Mouse (Mus musculus) myocyte (in vitro differentiated cells): Measurements from ENCODE around the gene Pex10. TPM values are rescaled to one million over a fixed set of nuclear protein-coding genes. Genes with fewer than 3 reads are reported as not detected.

Source experiments
- H3K27me3 ChIP-seq: one replicate; pipeline ENCODE4 v1.6.1; 2011; ENCODE audit not compliant: control insufficient read depth, insufficient read depth, insufficient read length
- H3K36me3 ChIP-seq: one replicate; pipeline ENCODE4 v1.6.1; 2011; ENCODE audit not compliant: control insufficient read depth, insufficient read depth
- H3K4me2 ChIP-seq: one replicate; pipeline ENCODE4 v1.6.1; 2011; ENCODE audit warnings: low read depth, control low read depth
- H3K4me3 ChIP-seq: one replicate; pipeline ENCODE4 v1.5.1; 2011; ENCODE audit warnings: mild to moderate bottlenecking, control low read depth, moderate library complexity
- H3K79me2 ChIP-seq: one replicate; pipeline ENCODE4 v1.6.1; 2011; ENCODE audit not compliant: control insufficient read depth, insufficient read depth
- H3ac ChIP-seq: one replicate; pipeline ENCODE4 v1.6.1; 2011; ENCODE audit not compliant: control insufficient read depth, insufficient read length
- CEBPB ChIP-seq: IDR thresholded peaks from 2 replicates; pipeline ENCODE4 v1.6.1; 2011; ENCODE audit warnings: mild to moderate bottlenecking, moderate library complexity; ENCODE audit not compliant: poor library complexity, insufficient read depth, severe bottlenecking
- E2F4 ChIP-seq: IDR thresholded peaks from one replicate; pipeline ENCODE4 v1.6.1; 2011; ENCODE audit warnings: mild to moderate bottlenecking, control low read depth, moderate library complexity; ENCODE audit not compliant: insufficient read depth
- MAX ChIP-seq: IDR thresholded peaks from one replicate; pipeline ENCODE4 v1.6.1; 2011; ENCODE audit warnings: low read depth, mild to moderate bottlenecking, control low read depth
- MYOD1 ChIP-seq, 3 experiments: IDR thresholded peaks; one replicate each; pipeline ENCODE4 v1.6.1; 2011; ENCODE audit warnings: control low read depth in 2 of 3, low read depth in 2 of 3, mild to moderate bottlenecking in 2 of 3, moderate library complexity in 1 of 3; ENCODE audit not compliant: insufficient read length in 2 of 3, control insufficient read depth in 1 of 3
- MYOG ChIP-seq, 3 experiments: IDR thresholded peaks; one replicate each; pipeline ENCODE4 v1.6.1; 2011; ENCODE audit warnings: control low read depth in 2 of 3, low read depth in 2 of 3, mild to moderate bottlenecking in 2 of 3; ENCODE audit not compliant: insufficient read length in 2 of 3, control insufficient read depth in 1 of 3, insufficient read depth in 1 of 3
- POLR2A ChIP-seq: IDR thresholded peaks from one replicate; pipeline ENCODE4 v1.6.1; 2011; ENCODE audit warnings: low read depth, mild to moderate bottlenecking, control low read depth, moderate library complexity; ENCODE audit not compliant: insufficient read length
- POLR2AphosphoS2 ChIP-seq: IDR thresholded peaks from one replicate; pipeline ENCODE4 v1.6.1; 2011; ENCODE audit warnings: low read depth, control low read depth; ENCODE audit not compliant: insufficient read length
- REST ChIP-seq: IDR thresholded peaks from one replicate; pipeline ENCODE4 v1.6.1; 2011; ENCODE audit warnings: mild to moderate bottlenecking, control low read depth, moderate library complexity; ENCODE audit not compliant: insufficient read depth, insufficient read length
- SRF ChIP-seq: IDR thresholded peaks from one replicate; pipeline ENCODE4 v1.6.1; 2011; ENCODE audit warnings: low read depth; ENCODE audit not compliant: control insufficient read depth, insufficient read length
- TCF12 ChIP-seq: IDR thresholded peaks from one replicate; pipeline ENCODE4 v1.6.1; 2011; ENCODE audit warnings: mild to moderate bottlenecking, control low read depth; ENCODE audit not compliant: poor library complexity, insufficient read depth, severe bottlenecking
- TCF3 ChIP-seq: IDR thresholded peaks from one replicate; pipeline ENCODE4 v1.6.1; 2011; ENCODE audit warnings: low read depth, control low read depth; ENCODE audit not compliant: insufficient read length
- USF1 ChIP-seq: IDR thresholded peaks from one replicate; pipeline ENCODE4 v1.6.1; 2011; ENCODE audit warnings: low read depth, mild to moderate bottlenecking, control low read depth, moderate library complexity
- polyA plus RNA-seq: library from polyadenylated mRNA; unstranded; fragments of >200 nt; fragmentation: generic; extraction: Trizol; gene quantifications from one replicate; pipeline ENCODE4 v1.2.1, GENCODE M21; 2012; ENCODE audit warnings: missing spikeins

Pex10 gene
- polyA plus RNA-seq, 1 experiment, result 12.4 TPM

GRCm38 (mm10) chr4:155050116-155050515, 16.7 kb upstream of the Pex10 start:
- no peaks in the 10 kb centered on the region for H3K79me2 ChIP-seq
- TF ChIP-seq MYOD1 (IDR thresholded peaks at IDR 0.05; ENCODE audit: control insufficient read depth in 1 of 3, insufficient read length in 2 of 3, low read depth in 2 of 3) (no peak), MYOG (IDR thresholded peaks at IDR 0.05; ENCODE audit: control insufficient read depth in 1 of 3, insufficient read depth in 1 of 3, insufficient read length in 2 of 3, low read depth in 2 of 3) (no peak), CEBPB (no peak), POLR2A (no peak), E2F4 (no peak), SRF (no peak), POLR2AphosphoS2 (no peak), REST (no peak), TCF3 (no peak), MAX (no peak), TCF12 (no peak), USF1 (no peak)
- H3K4me3 ChIP-seq, result no peak overlapping the region
- no peak overlapping the region for H3K4me2 ChIP-seq
- H3K36me3 ChIP-seq, result no peaks in the 10 kb centered on the region
- no peak overlapping the region for H3ac ChIP-seq
- peaks cover 61% of the 10 kb centered on the region for H3K27me3 ChIP-seq

- no peak within 1 kb of the TSS for H3K4me2 ChIP-seq
- no peaks in the 10 kb centered on the region for H3K36me3 ChIP-seq
- peaks cover 66% of the 10 kb centered on the region for H3K27me3 ChIP-seq
- no peak within 1 kb of the TSS for H3ac ChIP-seq
- no peaks in the 10 kb centered on the region for H3K79me2 ChIP-seq
- TF ChIP-seq TCF12 (no peak), SRF (no peak), USF1 (no peak), E2F4 (no peak), POLR2A (no peak), MYOD1 (IDR thresholded peaks at IDR 0.05; ENCODE audit: control insufficient read depth in 1 of 3, insufficient read length in 2 of 3, low read depth in 2 of 3) (no peak), MYOG (IDR thresholded peaks at IDR 0.05; ENCODE audit: control insufficient read depth in 1 of 3, insufficient read depth in 1 of 3, insufficient read length in 2 of 3, low read depth in 2 of 3) (no peak), CEBPB (no peak), MAX (no peak), TCF3 (no peak)
- H3K4me3 ChIP-seq, result no peak within 1 kb of the TSS
Observed at GRCm38 (mm10) chr4:155056724-155057123, 10.1 kb upstream of the Pex10 start, which contains the start of gene Plch2. TSS of gene Plch2 (minus strand) at chr4:155056784.

DNA sequence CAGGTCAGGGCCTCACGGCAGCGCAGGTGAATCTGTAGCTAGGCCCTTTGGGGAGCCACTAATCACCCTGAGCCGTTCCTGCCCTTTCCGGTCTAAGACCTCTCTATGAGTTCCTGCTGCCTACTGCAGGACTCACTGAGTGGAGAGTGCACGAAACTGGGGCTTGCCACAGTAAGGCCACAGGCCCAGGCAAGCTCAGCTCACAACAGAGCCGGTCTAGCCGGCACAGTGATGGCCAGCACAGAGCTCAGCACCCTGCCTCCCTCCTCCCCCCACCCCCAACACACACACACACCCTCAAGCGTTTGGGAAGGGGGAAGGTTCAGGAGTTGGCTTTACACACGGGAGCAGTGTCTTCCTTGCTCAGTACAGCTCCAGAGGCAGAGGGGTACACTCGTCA, 8.5 kb upstream of the Pex10 start:
- Histone ChIP-seq H3K4me3 (no peak overlapping the region), H3K27me3 (peaks cover 79% of the 10 kb centered on the region), H3K36me3 (no peaks in the 10 kb centered on the region), H3K4me2 (no peak overlapping the region), H3ac (no peak overlapping the region), H3K79me2 (no peaks in the 10 kb centered on the region)
- TF ChIP-seq MAX (no peak), USF1 (no peak), SRF (no peak), TCF12 (no peak), REST (no peak), MYOG (IDR thresholded peaks at IDR 0.05; ENCODE audit: control insufficient read depth in 1 of 3, insufficient read depth in 1 of 3, insufficient read length in 2 of 3, low read depth in 2 of 3) (no peak), TCF3 (no peak), CEBPB (no peak), POLR2AphosphoS2 (no peak), E2F4 (no peak), MYOD1 (IDR thresholded peaks at IDR 0.05; ENCODE audit: control insufficient read depth in 1 of 3, insufficient read length in 2 of 3, low read depth in 2 of 3) (no peak), POLR2A (no peak)

GRCm38 (mm10) chr4:155063895-155064294, 2.9 kb upstream of the Pex10 start:
- peaks cover 5% of the 10 kb centered on the region for H3K79me2 ChIP-seq
- peaks cover 52% of the 10 kb centered on the region for H3K27me3 ChIP-seq
- TF ChIP-seq TCF3 (no peak), POLR2AphosphoS2 (no peak)
- H3K36me3 ChIP-seq, result no peaks in the 10 kb centered on the region
- no peak overlapping the region for H3ac ChIP-seq
- H3K4me3 ChIP-seq, result no peak overlapping the region
- no peak overlapping the region for H3K4me2 ChIP-seq

GRCm38 (mm10) chr4:155064474-155064873, 2.3 kb upstream of the Pex10 start:
- peaks cover 46% of the 10 kb centered on the region for H3K27me3 ChIP-seq

More at GRCm38 (mm10) chr4:155064474-155064873, 2.3 kb upstream of the Pex10 start:
- TF ChIP-seq USF1, result no peak
- TF ChIP-seq SRF, result no peak
- TF ChIP-seq MAX, result no peak
- no peak for TF ChIP-seq TCF3
- TF ChIP-seq E2F4, result no peak
- Histone ChIP-seq H3K4me3 (no peak overlapping the region), H3K36me3 (peaks cover 2% of the 10 kb centered on the region), H3K4me2 (no peak overlapping the region), H3ac (no peak overlapping the region), H3K79me2 (peaks cover 5% of the 10 kb centered on the region)
